Mouse (Mus musculus) bone marrow macrophage, adult 2 months (primary cell): ENCODE results near the gene Leprot. TPM values are rescaled to one million over a fixed set of nuclear protein-coding genes. Genes with fewer than 3 reads are reported as not detected.

ENCODE experiments used
- H3K27ac ChIP-seq: 2 replicates; pipeline ENCODE4 v1.5.1; 2012; ENCODE audit warnings: low read depth, low read length; ENCODE audit not compliant: insufficient read depth
- H3K4me1 ChIP-seq: 2 replicates; pipeline ENCODE4 v1.6.1; 2012; ENCODE audit warnings: low read length; ENCODE audit not compliant: control insufficient read depth, insufficient read depth
- H3K4me3 ChIP-seq: 2 replicates; pipeline ENCODE4 v1.5.1; 2012; ENCODE audit warnings: mild to moderate bottlenecking, low read length, moderate library complexity; ENCODE audit not compliant: insufficient read depth
- CTCF ChIP-seq: IDR thresholded peaks from 2 replicates; pipeline ENCODE4 v1.5.1; 2012; ENCODE audit warnings: low read depth, mild to moderate bottlenecking, low read length, moderate library complexity
- POLR2A ChIP-seq: IDR thresholded peaks from 2 replicates; pipeline ENCODE4 v1.6.1; 2012; ENCODE audit warnings: mild to moderate bottlenecking, low read depth, low read length, borderline replicate concordance
- polyA plus RNA-seq: library from polyadenylated mRNA; stranded (reverse); fragments of >200 nt; gene quantifications from 2 replicates; pipeline ENCODE4 v1.2.4, GENCODE M21; 2012; ENCODE audit not compliant: missing spikeins, insufficient read depth, insufficient read length

Leprot gene
- polyA plus RNA-seq, 1 experiment: 162 TPM

DNA sequence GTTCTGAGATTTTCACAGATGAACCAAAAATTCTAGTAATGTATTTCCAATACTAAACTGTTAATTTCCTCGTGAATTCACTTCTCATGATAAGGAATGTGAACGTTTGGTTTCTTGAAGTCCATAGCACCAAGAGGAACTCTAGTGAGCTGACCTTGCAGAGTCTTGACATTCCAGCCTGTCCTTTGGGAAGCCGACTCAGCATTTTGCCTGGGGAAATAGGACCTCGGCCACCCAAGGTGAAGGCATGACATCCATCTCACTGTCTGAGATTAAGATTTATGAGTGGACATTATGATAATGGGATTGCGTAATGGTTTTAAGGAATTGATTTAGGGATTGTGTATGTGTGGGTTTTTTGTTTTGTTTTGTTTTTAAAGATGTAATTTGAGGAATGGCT lies 6.9 kb upstream of the Leprot start:
- Histone ChIP-seq H3K4me3 (no peak overlapping the region), H3K4me1 (no peaks in the 10 kb centered on the region), H3K27ac (no peak overlapping the region)
- no peak for TF ChIP-seq POLR2A
- no peak for TF ChIP-seq CTCF

DNA sequence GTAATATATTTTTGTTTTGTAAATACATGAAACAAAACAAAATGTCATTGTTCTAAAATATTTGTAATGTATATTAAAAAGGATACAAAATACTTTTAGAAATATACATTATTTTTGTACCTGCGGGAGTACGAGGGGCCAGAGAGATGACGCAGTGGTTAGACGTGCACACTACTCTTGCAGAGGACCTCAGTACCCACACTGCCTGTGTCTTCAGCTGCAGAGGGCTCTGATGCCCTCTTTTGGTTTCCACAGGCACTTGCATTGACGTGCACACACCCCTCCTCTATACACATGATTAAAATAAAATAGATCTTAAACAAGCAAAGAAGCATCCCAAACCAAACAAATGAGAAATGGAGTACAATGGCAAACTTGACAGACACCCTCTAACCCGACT lies 4.8 kb upstream of the Leprot start:
- peaks cover 3% of the 10 kb centered on the region for H3K4me1 ChIP-seq
- H3K4me3 ChIP-seq: no peak overlapping the region
- H3K27ac ChIP-seq: no peak overlapping the region
- TF ChIP-seq POLR2A (no peak), CTCF (no peak)

DNA sequence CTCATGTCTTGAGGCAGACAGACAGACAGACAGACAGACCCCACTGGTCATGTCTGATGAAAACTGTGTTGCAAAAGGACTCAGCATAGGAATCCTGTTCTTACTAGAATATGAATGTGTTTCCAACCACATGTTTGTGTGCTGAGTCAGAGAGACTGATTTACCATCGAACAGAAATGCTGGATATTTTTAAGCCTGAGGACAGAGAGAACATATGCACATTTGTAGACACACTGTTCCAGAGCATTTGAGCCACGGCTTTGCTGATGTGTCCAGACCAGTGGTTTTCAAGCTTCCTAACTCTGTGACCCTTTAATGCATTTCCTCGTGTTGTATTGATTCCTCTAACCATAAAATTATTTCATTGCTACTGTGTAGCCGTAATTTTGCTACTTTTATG lies 4.3 kb upstream of the Leprot start:
- TF ChIP-seq CTCF (no peak), POLR2A (no peak)
- H3K4me3 ChIP-seq: no peak overlapping the region
- H3K4me1 ChIP-seq: peaks cover 3% of the 10 kb centered on the region
- no peak overlapping the region for H3K27ac ChIP-seq

DNA sequence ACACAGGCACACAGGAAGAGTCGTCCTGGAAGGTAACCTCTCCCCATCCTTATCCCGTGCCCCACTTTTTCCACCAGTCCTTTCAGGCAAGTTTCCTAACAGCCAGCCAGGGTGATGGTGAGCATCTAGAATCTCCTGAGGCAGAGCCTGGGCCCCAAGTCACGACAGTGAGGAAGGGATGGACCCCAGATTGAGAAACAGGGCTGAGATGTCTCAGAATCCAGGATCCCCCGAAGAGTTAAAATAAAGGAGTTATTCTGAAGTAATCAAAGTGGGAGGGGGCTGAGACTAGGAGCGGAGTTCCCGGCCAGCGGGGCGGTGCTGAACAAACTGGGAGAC lies 692 bp upstream of the Leprot start:
- Histone ChIP-seq H3K27ac (peak overlapping the region; percentile 41), H3K4me3 (peak overlapping the region; percentile 73), H3K4me1 (peaks cover 18% of the 10 kb centered on the region)
- TF ChIP-seq POLR2A (no peak), CTCF (no peak)

DNA sequence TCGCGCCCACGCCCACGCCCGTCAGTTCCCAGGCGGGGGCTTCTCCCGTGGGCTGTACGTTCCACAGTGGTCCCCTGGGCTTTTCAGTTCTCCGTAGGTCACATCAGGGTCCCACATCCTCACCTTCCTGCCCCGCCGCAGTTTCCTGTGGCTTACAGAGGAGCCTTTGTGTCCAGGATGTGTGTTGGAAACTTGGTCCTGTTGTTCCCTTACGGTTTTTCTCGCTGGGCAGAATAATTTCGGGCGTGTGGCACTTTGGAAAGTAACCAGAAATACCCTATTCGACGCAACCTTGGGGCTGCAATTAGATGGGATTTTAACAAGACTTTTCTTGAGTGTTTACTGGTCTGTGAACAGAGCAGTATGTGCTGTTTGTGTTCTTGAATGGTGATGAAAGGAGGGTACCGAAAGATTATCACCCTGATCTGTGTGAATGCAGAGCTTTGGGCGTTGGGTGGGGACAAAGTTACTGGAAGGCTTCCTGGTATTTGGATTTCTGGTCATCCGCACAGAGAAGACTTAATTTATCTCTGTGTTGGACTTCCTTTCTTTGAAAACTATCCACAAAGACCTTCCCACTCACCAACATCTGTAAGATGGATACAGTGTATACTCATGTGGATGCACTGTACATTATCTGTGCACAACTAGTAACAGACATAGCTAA lies 591 bp downstream of the Leprot start:
- TF ChIP-seq CTCF: no peak
- peaks cover 21% of the 10 kb centered on the region for H3K4me1 ChIP-seq
- peak overlapping the region; percentile 40 for H3K27ac ChIP-seq
- H3K4me3 ChIP-seq: peak overlapping the region; percentile 76

DNA sequence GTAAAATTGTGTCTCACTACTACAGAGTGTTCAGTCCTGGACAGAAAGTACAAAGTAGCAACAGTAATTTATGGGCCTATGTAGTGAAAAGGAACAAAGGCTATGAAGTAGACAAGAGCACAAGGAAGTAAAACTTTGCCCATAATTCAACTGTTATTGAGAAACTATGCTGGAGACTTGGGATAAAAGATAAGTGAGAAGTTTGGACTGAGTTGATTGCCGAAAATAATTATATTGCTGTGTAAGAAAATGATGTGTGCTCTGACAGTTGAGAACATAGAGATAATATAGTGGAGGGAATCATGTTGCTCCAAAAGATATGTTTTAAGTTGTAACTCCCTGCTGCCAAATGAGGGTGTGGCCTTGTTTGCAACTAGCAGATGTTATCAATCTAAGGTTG lies 1.2 kb downstream of the Leprot start:
- no peak for TF ChIP-seq POLR2A
- Histone ChIP-seq H3K27ac (no peak overlapping the region), H3K4me1 (peaks cover 26% of the 10 kb centered on the region), H3K4me3 (peak overlapping the region; percentile 76)

DNA sequence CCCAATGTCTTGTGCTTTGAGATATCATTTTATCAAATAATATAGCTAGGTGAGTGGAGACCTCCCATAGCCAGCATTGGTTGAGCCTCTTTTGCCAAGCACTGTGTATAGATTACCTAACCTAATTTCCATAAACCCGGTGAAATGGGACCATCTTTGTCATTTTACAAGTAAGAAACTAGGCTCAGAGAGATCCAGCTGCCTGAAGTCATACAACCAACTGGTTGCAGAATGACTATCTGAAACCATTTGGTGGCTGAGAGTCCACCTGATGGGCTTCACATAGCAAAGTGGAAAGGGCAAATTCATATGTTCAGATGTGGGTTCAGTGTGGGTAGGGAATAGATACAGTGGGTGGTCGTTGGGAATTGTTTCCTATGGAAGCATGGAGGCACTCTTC lies 3.4 kb downstream of the Leprot start:
- no peak for TF ChIP-seq CTCF
- TF ChIP-seq POLR2A: no peak
- H3K4me3 ChIP-seq: no peak overlapping the region
- no peak overlapping the region for H3K27ac ChIP-seq
- H3K4me1 ChIP-seq: peaks cover 29% of the 10 kb centered on the region

DNA sequence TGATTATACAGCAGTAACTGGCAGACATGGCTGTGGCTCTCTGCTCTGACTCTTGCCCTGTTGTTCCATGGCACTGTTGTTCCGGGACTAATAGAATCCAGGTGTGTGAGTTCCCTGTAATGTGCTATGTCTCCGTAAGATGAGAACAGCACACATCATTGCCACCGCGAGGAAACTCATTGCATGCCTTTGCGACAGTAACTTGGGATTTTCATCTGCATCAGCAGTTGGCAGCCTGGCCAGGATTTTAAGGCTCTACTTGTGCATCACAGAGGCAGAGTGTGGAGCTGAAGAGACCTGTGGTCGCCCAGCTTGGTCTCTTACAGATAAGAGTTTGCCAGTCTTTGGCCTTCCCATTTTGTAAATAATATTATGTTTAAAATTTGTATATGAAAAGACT lies 6.7 kb downstream of the Leprot start:
- TF ChIP-seq POLR2A (no peak), CTCF (no peak)
- Histone ChIP-seq H3K4me1 (peaks cover 21% of the 10 kb centered on the region), H3K27ac (no peak overlapping the region)

DNA sequence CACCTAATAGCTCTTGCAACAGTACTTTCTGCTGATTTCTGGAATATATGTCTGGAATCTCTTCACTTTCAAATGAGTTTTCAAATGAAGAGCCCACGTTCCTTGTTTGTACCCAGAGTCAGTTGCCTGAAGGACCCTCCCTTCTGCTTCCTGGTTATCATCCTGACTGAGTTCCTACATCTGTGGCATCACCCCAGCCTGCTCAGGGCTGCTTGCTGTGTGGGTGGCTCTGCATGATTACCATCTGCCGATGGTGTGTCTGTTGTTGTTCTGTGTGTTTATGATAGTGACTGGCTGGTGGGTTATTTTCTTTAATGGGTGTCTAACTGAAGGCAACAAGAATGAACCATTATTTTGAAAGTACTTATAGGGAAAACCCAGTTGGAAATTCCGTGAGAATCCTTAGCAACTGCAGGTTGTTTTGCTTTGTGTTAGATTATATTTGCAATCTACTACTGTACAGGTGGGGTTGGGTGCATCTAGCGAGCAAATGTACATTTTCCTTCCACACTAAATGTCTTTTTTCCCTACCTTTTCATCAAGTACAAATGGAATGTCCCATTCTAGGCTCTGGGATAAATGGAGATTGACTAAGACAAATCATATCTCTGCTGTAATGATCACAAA lies 7.4 kb downstream of the Leprot start:
- no peak overlapping the region for H3K27ac ChIP-seq
- H3K4me1 ChIP-seq: peaks cover 16% of the 10 kb centered on the region
- no peak overlapping the region for H3K4me3 ChIP-seq

More for the DNA sequence above, 6.7 kb downstream of the Leprot start:
- no peak overlapping the region for H3K4me3 ChIP-seq

DNA sequence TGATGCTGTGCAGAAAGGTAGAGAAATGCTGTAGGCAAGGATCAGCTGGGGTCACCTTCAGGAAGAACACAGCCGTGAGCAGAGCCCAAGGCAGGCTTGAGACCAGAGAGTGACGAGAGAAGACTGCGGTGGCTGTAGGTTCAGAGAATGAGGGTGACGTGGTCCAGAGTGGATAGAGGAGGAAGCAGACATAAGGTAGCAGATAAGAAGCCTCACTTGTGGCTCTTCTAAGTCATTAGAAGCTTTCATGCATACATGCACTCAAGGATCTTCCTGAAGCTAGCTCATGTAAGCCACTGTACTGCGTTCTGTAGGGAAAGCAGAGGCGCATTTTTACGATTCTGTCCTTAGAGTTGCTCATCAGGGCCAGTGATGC lies 7.9 kb downstream of the Leprot start:
- TF ChIP-seq CTCF: no peak
- no peak for TF ChIP-seq POLR2A
- H3K4me1 ChIP-seq: peaks cover 15% of the 10 kb centered on the region
- H3K27ac ChIP-seq: no peak overlapping the region
- no peak overlapping the region for H3K4me3 ChIP-seq

More for the DNA sequence above, 7.4 kb downstream of the Leprot start:
- no peak for TF ChIP-seq POLR2A
- no peak for TF ChIP-seq CTCF

DNA sequence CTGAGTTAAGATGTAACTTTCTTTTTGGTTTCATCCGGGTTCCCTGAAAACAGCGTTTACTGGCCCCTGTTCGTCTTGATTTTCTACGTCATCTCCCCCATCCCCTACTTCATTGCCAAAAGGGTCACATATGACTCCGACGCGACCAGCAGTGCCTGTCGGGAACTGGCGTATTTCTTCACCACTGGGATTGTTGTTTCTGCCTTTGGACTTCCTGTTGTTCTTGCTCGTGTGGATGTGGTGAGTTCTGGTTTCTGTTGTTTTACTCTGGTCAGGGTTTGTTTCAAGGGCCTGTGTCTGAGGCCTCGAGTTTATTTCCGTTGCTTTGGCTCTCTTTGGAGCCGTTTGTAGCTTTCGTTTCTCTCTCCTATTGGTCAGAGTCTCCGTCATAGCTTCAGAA lies 8.5 kb downstream of the Leprot start:
- Histone ChIP-seq H3K4me3 (no peak overlapping the region), H3K27ac (no peak overlapping the region), H3K4me1 (peaks cover 17% of the 10 kb centered on the region)
- no peak for TF ChIP-seq CTCF
- no peak for TF ChIP-seq POLR2A
